Mouse (Mus musculus) C2C12 (cell line): ENCODE results near the gene Gm20538. TPM values are rescaled to one million over a fixed set of nuclear protein-coding genes. Genes with fewer than 3 reads are reported as not detected.

Experiments used
- H3K27me3 ChIP-seq: one replicate; pipeline ENCODE4 v1.6.1; 2011; ENCODE audit not compliant: control insufficient read depth, insufficient read depth, insufficient read length
- H3K36me3 ChIP-seq: one replicate; pipeline ENCODE4 v1.6.1; 2011; ENCODE audit not compliant: control insufficient read depth, insufficient read depth
- H3K4me3 ChIP-seq: one replicate; pipeline ENCODE4 v1.5.1; 2011; ENCODE audit warnings: mild to moderate bottlenecking, control low read depth; ENCODE audit not compliant: poor library complexity, insufficient read depth, severe bottlenecking
- H3K79me2 ChIP-seq: one replicate; pipeline ENCODE4 v1.6.1; 2011; ENCODE audit not compliant: control insufficient read depth, insufficient read depth
- H3K79me3 ChIP-seq: one replicate; pipeline ENCODE4 v1.6.1; 2011; ENCODE audit warnings: low read depth, control low read depth
- H3ac ChIP-seq: one replicate; pipeline ENCODE3; 2011; ENCODE audit warnings: low read depth; ENCODE audit not compliant: control insufficient read depth, insufficient read length
- CEBPB ChIP-seq: IDR thresholded peaks from one replicate; pipeline ENCODE4 v1.6.1; 2011; ENCODE audit warnings: low read depth, mild to moderate bottlenecking, control low read depth, moderate library complexity
- CTCF ChIP-seq: IDR thresholded peaks from one replicate; pipeline ENCODE4 v1.5.1; 2011; ENCODE audit not compliant: control insufficient read depth, insufficient read depth, insufficient read length
- FOSL1 ChIP-seq: IDR thresholded peaks from one replicate; pipeline ENCODE4 v1.8.0; 2011; ENCODE audit warnings: mild to moderate bottlenecking, low read length; ENCODE audit not compliant: poor library complexity, insufficient read depth, severe bottlenecking
- MAX ChIP-seq: IDR thresholded peaks from one replicate; pipeline ENCODE4 v1.6.1; 2011; ENCODE audit warnings: mild to moderate bottlenecking, control low read depth
- MYOD1 ChIP-seq: IDR thresholded peaks from one replicate; pipeline ENCODE4 v1.6.1; 2011; ENCODE audit warnings: low read depth; ENCODE audit not compliant: control insufficient read depth, insufficient read length
- MYOG ChIP-seq: IDR thresholded peaks from one replicate; pipeline ENCODE4 v1.6.1; 2011; ENCODE audit not compliant: control insufficient read depth, insufficient read length; ENCODE audit errors: extremely low read depth
- USF1 ChIP-seq: IDR thresholded peaks from one replicate; pipeline ENCODE4 v1.6.1; 2011; ENCODE audit warnings: low read depth, mild to moderate bottlenecking, control low read depth, moderate library complexity
- polyA plus RNA-seq: library from polyadenylated mRNA; unstranded; fragments of >200 nt; fragmentation: generic; extraction: Trizol; gene quantifications from one replicate; pipeline ENCODE4 v1.2.1, GENCODE M21; 2012; ENCODE audit warnings: missing spikeins

The Gm20538 gene
- polyA plus RNA-seq, 1 experiment: not detected

DNA sequence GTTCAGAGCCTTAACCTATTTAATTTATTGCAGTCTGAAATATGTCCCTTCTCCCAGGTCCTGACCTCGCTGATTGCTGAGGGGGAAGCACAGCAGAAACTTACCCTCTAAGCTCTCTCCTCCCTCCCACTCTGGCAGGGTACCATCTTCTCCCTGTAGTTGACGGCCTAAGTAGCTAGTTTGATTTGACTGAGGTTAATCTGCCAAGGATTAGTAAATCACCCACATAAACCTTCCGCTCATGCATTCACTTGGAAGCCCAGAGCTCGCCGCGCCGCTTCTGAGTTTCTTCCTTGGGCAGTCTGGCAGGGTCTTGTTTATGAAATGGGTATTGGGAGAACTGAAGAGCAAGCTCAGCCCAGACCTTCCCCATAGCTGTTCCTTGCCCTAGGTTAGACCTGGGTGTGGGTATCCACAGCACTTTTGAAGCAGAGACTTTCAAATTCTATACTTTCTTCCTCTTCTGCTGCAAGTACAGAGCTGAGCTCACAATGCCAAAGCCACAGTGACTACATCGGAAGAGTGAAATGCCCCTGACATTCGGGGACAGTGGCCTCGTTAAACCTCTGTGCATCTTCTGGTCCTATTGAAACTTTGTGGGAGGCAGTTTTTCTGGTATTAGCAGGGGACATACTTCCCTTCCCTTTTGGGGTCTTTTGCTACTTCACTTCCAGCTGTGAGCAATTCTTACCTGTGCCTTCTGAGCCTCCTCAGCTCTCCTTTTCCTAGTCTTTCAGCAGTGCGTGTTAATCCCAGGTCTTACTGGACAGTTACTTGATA lies 39.4 kb downstream of the Gm20538 start:
- H3K36me3 ChIP-seq: no peaks in the 10 kb centered on the region
- H3K79me2 ChIP-seq: no peaks in the 10 kb centered on the region
- H3K79me3 ChIP-seq: no peaks in the 10 kb centered on the region
- H3K4me3 ChIP-seq: no peak overlapping the region
- H3ac ChIP-seq: no peak overlapping the region
- peaks cover 85% of the 10 kb centered on the region for H3K27me3 ChIP-seq
- TF ChIP-seq MYOG (no peak), MYOD1 (no peak), MAX (no peak), USF1 (no peak), CEBPB (no peak), CTCF (no peak), FOSL1 (no peak)

GRCm38 (mm10) chr19:44512601-44513000 lies 40.0 kb downstream of the Gm20538 start:
- TF ChIP-seq FOSL1 (no peak), CEBPB (no peak), CTCF (no peak), MYOD1 (no peak), MAX (no peak), MYOG (no peak), USF1 (no peak)
- Histone ChIP-seq H3ac (no peak overlapping the region), H3K4me3 (no peak overlapping the region), H3K79me3 (no peaks in the 10 kb centered on the region), H3K27me3 (peaks cover 83% of the 10 kb centered on the region), H3K79me2 (no peaks in the 10 kb centered on the region), H3K36me3 (no peaks in the 10 kb centered on the region)

- H3K27me3 ChIP-seq: peaks cover 75% of the 10 kb centered on the region
Measured at GRCm38 (mm10) chr19:44511451-44512231, 41.0 kb downstream of the Gm20538 start.

GRCm38 (mm10) chr19:44510534-44511175 lies 42.0 kb downstream of the Gm20538 start:
- Histone ChIP-seq H3K79me3 (no peaks in the 10 kb centered on the region), H3K4me3 (no peak overlapping the region), H3K36me3 (no peaks in the 10 kb centered on the region), H3K79me2 (no peaks in the 10 kb centered on the region), H3K27me3 (peaks cover 74% of the 10 kb centered on the region), H3ac (no peak overlapping the region)
- TF ChIP-seq FOSL1 (no peak), USF1 (no peak)

More at GRCm38 (mm10) chr19:44511451-44512231, 41.0 kb downstream of the Gm20538 start:
- no peaks in the 10 kb centered on the region for H3K79me2 ChIP-seq
- H3K36me3 ChIP-seq: no peaks in the 10 kb centered on the region
- TF ChIP-seq USF1 (no peak), CTCF (no peak), MYOG (no peak), FOSL1 (no peak), CEBPB (no peak), MAX (no peak), MYOD1 (no peak)
- H3K4me3 ChIP-seq: no peak overlapping the region
- H3ac ChIP-seq: no peak overlapping the region
- H3K79me3 ChIP-seq: no peaks in the 10 kb centered on the region

DNA sequence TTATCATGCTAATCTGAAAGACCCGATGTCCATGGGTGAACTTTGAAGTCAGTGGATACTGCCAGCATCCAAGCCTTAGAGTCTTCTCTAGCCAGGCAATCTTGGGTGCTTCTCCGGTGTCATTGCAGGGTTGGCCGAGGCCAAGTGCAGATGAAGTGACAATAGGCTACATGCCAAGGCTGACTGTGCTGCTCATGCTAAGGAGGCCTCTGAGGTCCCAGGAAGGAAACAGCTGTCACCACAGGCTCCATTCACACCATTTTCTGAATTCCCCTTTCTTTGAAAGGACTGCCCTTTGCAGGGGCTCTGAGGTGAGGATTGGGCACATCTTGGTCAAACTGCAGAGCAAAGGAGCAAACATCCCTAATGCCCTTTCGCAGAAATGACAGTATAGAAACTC lies 49.9 kb downstream of the Gm20538 start:
- H3ac ChIP-seq: no peak overlapping the region
- H3K4me3 ChIP-seq: no peak overlapping the region
- no peaks in the 10 kb centered on the region for H3K79me3 ChIP-seq
- peaks cover 43% of the 10 kb centered on the region for H3K27me3 ChIP-seq
- no peaks in the 10 kb centered on the region for H3K36me3 ChIP-seq
- no peak for TF ChIP-seq MYOG
- no peak for TF ChIP-seq FOSL1
- TF ChIP-seq USF1: no peak
- TF ChIP-seq CEBPB: no peak
- no peak for TF ChIP-seq CTCF
- no peak for TF ChIP-seq MAX
- no peak for TF ChIP-seq MYOD1
- H3K79me2 ChIP-seq: no peaks in the 10 kb centered on the region

DNA sequence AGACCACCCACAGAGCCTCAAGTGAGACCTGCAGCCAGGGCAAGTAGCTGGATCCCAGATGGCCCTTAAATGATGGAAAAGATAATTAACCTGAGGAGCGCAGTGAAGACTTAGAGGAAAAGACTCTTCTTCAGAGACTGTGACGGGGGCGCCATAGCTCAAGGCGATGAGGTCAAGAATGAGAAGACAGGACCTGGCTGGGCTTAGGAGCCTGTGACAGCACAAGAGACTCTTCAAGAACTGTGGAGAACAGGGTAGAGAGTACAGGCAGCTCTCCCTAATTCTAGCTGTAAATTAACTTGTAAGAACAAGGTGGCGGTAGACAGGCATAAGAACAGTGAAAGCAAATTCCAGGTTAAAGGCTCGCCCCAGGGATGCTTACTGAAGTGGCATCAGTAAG lies 50.7 kb downstream of the Gm20538 start:
- Histone ChIP-seq H3ac (no peak overlapping the region), H3K79me3 (no peaks in the 10 kb centered on the region), H3K27me3 (peaks cover 46% of the 10 kb centered on the region), H3K36me3 (no peaks in the 10 kb centered on the region), H3K79me2 (no peaks in the 10 kb centered on the region), H3K4me3 (no peak overlapping the region)
- no peak for TF ChIP-seq MYOG
